Mouse (Mus musculus) bone marrow, adult 2 months (tissue): ENCODE results near the gene Slc38a2.

Experiments
- CTCF ChIP-seq: fragments of 200-500 bp; IDR thresholded peaks from 2 replicates; pipeline ENCODE4 v1.5.1; 2011; ENCODE audit warnings: low read length, control low read depth; ENCODE audit not compliant: control insufficient read depth, insufficient read depth
- POLR2A ChIP-seq: fragments of 200-500 bp; IDR thresholded peaks from 2 replicates; pipeline ENCODE4 v1.6.1; 2011; ENCODE audit warnings: low read depth, mild to moderate bottlenecking, control low read depth, low read length, borderline replicate concordance; ENCODE audit not compliant: control insufficient read depth

GRCm38 (mm10) chr15:96641821-96642435 is 57.6 kb downstream of the Slc38a2 start:
- TF ChIP-seq CTCF (no peak), POLR2A (no peak)
